Mouse (Mus musculus) left cerebral cortex, postnatal 14 days (tissue): ENCODE measurements at regions not wholly inside any gene's neighbourhood (a gene's known extent, or its start where the extent isn't known, plus 50 kb on each side); places are given as distances from the start of the nearest gene placed in this dataset.

Source experiments
- DNase-seq, 2 experiments: peaks; one replicate each; pipeline ENCODE4 v3.0.0; 2021 to 2022; ENCODE audit warnings: low spot score in 2 of 2, mixed read lengths in 1 of 2
- intact Hi-C: fragments of 180-260 bp; cut with DNase I; formaldehyde crosslinking; loops from one replicate; pipeline ENCODE4 v1.15.1; 2025

DNA sequence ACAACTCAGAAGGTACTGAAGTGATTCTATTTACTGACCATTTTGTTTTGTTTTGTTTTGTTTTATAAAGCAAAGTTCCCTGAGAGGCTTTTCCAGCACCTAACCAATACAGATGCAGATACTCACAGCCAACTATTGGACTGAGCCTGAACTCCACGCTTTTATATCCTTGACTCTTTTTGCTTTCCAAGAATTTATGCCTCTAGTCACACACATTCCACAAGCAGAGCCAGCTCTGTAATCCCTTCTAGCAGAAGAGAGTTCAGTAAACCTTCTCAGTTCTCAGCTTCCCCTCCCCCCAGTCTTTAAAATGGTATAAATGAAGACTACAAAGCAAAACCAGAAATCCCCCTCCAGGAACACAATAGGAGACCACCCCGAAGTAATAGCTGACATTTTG lies 269.0 kb upstream of the 1700003H04Rik start:
- intact Hi-C loops, result no loop called here
- no peak for DNase-seq

DNA sequence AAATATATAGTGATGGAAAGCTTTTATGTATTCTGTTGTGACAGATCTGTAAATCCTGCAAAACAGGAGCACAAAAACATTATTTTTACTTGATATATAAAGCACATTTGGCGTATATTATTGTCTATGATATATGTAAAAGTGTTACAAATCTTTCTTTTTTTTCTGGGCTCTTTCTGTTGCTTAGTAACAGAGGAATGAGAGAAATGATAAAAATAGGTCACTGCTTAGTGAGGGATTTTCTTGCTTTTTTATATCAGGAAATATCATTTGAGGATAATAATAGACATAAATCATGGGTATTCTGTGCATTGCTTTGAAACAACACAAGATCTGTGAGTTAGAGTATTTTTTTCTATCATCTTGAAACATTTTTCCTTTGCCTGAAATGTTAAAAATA lies 239.7 kb upstream of the 1700003H04Rik start:
- peak in 1 of 2 experiments; percentile 24 for DNase-seq
- intact Hi-C loops, result no loop called here

- no peak for DNase-seq
- intact Hi-C loops, result no loop called here
Observed at GRCm38 (mm10) chr3:124806891-124807290, 226.0 kb upstream of the 1700003H04Rik start.

DNA sequence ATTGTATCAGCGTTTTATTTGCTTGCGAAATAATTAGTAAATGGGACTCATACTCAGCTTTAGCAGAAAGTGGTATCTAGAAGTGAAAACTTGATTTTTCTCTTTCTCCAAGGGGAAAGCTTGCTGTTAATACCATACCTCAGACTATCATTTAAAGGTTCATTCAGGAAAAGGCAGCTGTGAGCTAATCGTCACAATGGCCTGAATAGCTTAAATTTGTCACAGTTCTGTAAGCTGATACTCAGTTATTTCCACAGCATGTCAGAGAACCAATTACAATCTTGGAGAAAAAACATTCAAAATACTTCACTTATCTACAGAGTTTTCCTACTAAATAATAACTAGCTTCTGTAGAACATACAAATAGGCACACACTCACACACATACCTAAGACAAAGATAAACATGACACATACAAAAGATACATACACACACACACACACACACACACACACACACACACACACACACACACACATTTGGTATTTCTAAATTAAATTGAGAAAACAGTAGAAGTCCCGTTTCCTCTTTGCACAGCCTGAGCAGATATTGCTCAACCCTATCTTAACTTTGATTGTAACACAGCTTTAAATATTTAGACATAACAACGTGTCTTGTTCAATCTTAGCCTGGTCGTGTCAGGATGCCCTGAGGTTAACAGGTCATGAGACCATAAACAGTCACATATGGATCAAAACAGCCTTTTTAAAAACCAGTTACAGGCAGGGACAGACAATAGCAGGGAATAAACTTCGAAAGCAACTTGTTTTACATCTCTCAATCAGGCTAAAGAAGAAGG lies 208.5 kb upstream of the 1700003H04Rik start:
- intact Hi-C loops, result no loop called here
- DNase-seq, result no peak

DNA sequence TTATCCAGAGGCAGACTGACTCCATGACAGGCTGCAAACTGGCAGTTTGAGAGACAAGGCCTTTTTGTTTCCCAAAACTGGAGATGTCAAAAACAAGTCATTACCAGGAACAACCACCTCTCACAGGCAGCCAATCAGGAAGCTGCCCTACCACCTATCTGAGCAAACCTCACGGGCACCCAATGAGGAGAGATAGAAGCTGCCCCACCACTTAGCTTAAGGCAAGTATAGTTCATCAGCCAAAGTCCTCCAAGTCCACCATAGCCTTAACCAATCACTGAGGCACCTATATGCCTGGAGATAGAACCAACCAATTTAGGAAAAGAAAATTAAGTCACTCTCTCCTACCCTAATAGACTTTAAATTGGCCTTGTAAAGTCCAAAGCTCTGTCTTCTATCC lies 207.3 kb upstream of the 1700003H04Rik start:
- intact Hi-C loops, result no loop called here

GRCm38 (mm10) chr3:124770326-124770725 lies 189.4 kb upstream of the 1700003H04Rik start:
- no peak for DNase-seq
- intact Hi-C loops, result no loop called here

More for the DNA sequence above, 207.3 kb upstream of the 1700003H04Rik start:
- no peak for DNase-seq

GRCm38 (mm10) chr3:124769252-124769651 lies 188.4 kb upstream of the 1700003H04Rik start:
- intact Hi-C loops, result no loop called here
- DNase-seq, result no peak

GRCm38 (mm10) chr3:124755693-124756435 lies 175.0 kb upstream of the 1700003H04Rik start:
- intact Hi-C loops, result no loop called here
- no peak for DNase-seq

- intact Hi-C loops, result no loop called here
- no peak for DNase-seq
Observed at GRCm38 (mm10) chr3:124752571-124753118, 171.7 kb upstream of the 1700003H04Rik start.

DNA sequence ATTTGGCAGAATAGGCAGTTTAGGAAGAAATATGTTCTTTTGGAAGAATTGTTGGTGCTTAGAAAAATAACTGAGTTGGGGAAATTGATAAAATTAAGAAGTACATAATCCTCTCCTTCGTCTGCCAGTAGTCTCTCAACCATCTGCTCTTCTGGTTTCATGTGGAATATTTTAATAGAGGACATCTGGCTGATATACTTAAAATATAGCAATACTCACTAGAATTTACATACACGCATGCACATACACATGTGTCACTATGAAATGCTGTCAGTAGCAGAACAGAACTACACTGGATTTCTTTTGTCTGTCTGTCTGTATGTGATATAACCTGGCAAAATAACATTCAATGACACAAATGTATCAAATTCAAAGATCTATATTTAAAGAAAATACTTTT lies 168.4 kb upstream of the 1700003H04Rik start:
- intact Hi-C loops, result no loop called here
- no peak for DNase-seq

DNA sequence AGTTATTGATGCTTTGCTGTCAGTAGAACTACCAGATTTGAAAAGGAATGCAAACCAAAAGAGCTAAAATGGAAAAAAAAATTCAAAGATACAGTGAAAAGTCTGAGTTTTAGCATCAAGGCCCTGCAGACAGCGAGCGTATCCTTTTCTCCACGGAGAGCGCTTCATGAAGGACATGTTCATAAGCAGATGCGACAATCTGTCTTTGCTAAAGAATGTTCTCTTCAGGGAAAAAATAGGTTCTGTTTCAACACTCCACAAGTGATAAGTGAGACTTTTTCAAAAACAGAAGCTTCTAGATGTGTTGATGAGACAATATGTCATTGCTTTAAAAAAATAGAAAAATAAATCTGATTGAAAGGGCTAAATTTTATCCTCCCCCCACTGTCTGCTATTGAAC lies 147.4 kb upstream of the 1700003H04Rik start:
- intact Hi-C loops, result no loop called here
- DNase-seq, result peak in 1 of 2 experiments; percentile 58

DNA sequence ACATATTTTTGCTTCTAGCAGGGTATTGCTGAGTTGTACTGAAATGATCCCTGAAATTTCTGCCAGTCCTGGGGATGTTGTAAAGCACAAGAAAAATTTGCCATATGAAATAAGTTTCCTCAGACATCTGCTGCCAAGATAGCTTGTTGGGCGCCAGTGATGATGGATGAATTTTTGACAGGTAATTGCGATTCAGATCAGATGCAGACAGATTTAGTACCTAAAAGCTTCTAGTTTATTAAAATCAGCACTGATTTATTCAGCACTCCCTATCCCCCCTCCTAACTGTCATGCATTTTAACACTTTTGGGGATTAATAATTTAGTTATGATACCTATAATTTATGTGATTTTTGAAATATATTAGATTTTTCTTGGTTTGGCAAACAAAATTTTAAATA lies 131.3 kb upstream of the 1700003H04Rik start:
- peak in 1 of 2 experiments; percentile 1 for DNase-seq
- intact Hi-C loops, result no loop called here

- no peak for DNase-seq
- intact Hi-C loops, result no loop called here
Observed at GRCm38 (mm10) chr3:124673551-124673950, 92.7 kb upstream of the 1700003H04Rik start.

GRCm38 (mm10) chr3:124658153-124658552 lies 77.3 kb upstream of the 1700003H04Rik start:
- intact Hi-C loops, result no loop called here
- DNase-seq, result no peak

GRCm38 (mm10) chr3:124633372-124633771 lies 52.5 kb upstream of the 1700003H04Rik start:
- no peak for DNase-seq
- intact Hi-C loops, result no loop called here
